Mouse (Mus musculus): ENCODE data around the gene Cpsf2. TPM values are rescaled to one million over a fixed set of nuclear protein-coding genes. Genes with fewer than 3 reads are reported as not detected.

The Cpsf2 gene
- polyA plus RNA-seq, 1 experiment from 2014 or later: 28.6 TPM

DNA sequence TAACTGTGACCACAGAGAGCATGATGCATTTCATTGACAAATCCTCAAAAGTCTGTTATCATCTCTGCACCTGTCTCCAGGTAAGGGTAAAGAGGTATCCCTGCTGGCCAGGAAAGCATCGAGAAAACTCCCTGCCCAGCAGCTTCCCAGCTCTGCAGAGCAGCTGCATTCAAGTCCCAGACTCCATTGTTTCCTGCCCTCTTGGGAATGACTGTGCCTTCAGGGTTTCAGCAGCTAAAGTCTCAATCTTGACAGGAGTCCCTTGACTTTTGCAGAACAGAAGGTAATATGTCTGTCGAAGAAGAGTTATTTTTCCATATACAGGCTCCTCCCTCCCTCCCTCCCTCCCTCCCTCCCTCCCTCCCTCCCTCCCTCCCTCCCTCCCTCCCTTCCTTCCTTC, 65.9 kb downstream of the Cpsf2 start:
- Histone ChIP-seq H3K4me3 (no peak overlapping the region), H3K27ac (0 out of 2 replicates have a peak overlapping the region, but pooled peaks have one; percentile 35), H3K36me3 (no peaks in the 10 kb centered on the region), H3K4me1 (replicated peaks) (peaks cover 6% of the 10 kb centered on the region), H3K27me3 (ENCODE audit: insufficient read depth, poor library complexity, severe bottlenecking) (no peaks in the 10 kb centered on the region), H3K9me3 (no peaks in the 10 kb centered on the region)
- no peak for DNase-seq (ENCODE audit: low spot score)
- WGBS: 37% methylated on average over 2 of the region's 2 CpGs

DNA sequence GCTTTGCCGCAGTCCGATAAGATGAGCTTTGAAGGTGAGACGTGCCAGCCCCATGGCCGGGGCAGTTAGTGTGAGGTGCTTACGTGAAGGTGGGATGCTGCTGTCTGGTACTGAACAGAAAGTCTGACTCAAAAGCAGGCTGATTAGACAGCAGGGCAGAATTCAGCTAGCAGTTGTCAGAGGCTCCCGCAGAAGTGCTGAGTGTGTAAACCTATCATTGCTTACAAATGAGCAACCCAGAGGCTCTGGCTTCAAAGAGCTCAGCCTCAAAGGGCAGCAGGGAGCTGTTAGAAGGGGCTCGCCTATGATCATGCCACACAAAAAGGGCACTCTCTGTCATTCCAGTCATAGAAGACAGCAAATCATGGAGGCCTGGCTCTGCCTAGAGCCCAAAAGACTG, 66.5 kb downstream of the Cpsf2 start:
- Histone ChIP-seq H3K27me3 (ENCODE audit: insufficient read depth, poor library complexity, severe bottlenecking) (no peaks in the 10 kb centered on the region), H3K27ac (peak overlapping the region; percentile 23; the same call in 1 of the 2 replicates), H3K4me1 (replicated peaks) (peaks cover 6% of the 10 kb centered on the region), H3K9me3 (no peaks in the 10 kb centered on the region), H3K4me3 (no peak overlapping the region), H3K36me3 (no peaks in the 10 kb centered on the region)
- DNase-seq (ENCODE audit: low spot score): no peak
- WGBS: 75% methylated on average over 7 of the region's 7 CpGs

DNA sequence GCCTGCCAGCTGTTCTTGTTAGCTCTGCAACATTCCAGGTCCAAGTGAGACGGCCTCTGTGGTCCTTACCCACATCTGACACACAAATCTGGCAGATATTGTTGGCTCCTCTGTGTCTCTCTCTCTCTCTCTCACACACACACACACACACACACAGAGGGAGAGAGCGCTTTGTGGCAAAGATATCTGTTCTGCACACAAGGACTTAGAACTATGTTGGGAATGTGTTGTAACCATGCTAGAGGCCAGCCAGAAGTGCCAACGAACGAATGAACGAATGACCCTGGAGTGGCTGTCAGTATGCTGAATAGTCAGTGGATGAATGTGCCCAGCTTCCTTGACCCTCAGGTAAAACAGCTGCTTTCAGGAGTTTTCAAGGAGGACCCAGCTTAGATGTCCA, 68.1 kb downstream of the Cpsf2 start:
- no peak overlapping the region for H3K27ac ChIP-seq
- no peak for DNase-seq (ENCODE audit: low spot score)
- no peak overlapping the region for H3K4me3 ChIP-seq
- no peaks in the 10 kb centered on the region for H3K36me3 ChIP-seq
- no peaks in the 10 kb centered on the region for H3K9me3 ChIP-seq
- 87% methylated on average over 5 of the region's 5 CpGs for WGBS
- H3K4me1 ChIP-seq (replicated peaks): peaks cover 6% of the 10 kb centered on the region
- no peaks in the 10 kb centered on the region for H3K27me3 ChIP-seq (ENCODE audit: insufficient read depth, poor library complexity, severe bottlenecking)

DNA sequence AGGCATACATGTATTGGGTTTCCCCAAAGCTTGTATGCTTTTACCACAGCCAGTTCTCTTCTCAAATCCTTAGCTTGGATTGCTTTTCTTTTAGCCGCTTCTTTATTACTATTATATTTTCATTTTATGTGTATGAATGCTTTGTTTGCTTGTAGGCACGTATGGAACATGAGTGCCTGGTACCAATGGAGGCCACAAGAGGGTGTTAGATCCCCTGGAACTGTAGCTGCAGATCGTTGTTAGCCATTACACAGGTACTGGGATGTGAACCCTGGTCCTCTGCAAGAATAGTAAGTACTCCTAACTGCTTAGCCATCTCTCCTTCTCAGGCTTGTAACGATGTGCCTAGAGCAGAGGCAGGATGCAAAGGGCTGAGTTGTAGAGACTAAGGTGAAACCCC, 78.4 kb downstream of the Cpsf2 start:
- H3K4me3 ChIP-seq: no peak overlapping the region
- H3K27me3 ChIP-seq (ENCODE audit: insufficient read depth, poor library complexity, severe bottlenecking): no peaks in the 10 kb centered on the region
- no peak for DNase-seq (ENCODE audit: low spot score)
- no peak overlapping the region for H3K27ac ChIP-seq
- WGBS: 87% methylated on average over 4 of the region's 4 CpGs
- H3K9me3 ChIP-seq: no peaks in the 10 kb centered on the region
- peaks cover 18% of the 10 kb centered on the region for H3K4me1 ChIP-seq (replicated peaks)
- H3K36me3 ChIP-seq: no peaks in the 10 kb centered on the region

DNA sequence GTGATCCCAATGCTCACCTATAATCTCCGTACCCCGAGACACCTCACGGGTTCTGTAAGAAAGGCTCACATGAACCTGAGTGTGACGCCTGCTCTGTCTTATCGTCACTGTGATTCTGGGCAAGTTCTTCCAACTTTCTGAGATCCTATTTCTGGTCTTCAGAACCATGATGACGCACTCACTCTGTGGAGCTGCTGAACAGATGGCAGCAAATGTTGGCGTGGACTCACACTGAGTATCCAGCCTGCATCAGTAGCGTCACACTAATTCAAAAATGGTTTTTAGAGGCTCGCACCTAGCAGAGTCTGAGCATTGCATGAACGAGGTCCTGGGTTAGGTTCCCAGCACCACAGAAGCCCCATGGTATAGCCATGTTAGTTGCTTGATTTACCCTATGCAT, 80.0 kb downstream of the Cpsf2 start:
- Histone ChIP-seq H3K4me1 (replicated peaks) (peaks cover 19% of the 10 kb centered on the region), H3K27ac (no peak overlapping the region), H3K27me3 (ENCODE audit: insufficient read depth, poor library complexity, severe bottlenecking) (no peaks in the 10 kb centered on the region), H3K9me3 (no peaks in the 10 kb centered on the region), H3K4me3 (no peak overlapping the region), H3K36me3 (no peaks in the 10 kb centered on the region)
- WGBS: 94% methylated on average over 10 of the region's 10 CpGs
- DNase-seq (ENCODE audit: low spot score): no peak

Other genes with a start within 250 kb of the Cpsf2 start
- gene Fbln5, start 156.9 kb upstream of the Cpsf2 start, polyA plus RNA-seq (2016; fragmentation: Nextera tagmentation; extraction: Ambion mirVana): 12.4 and 13.4 TPM in 2 replicates
- gene Trip11, start 62.7 kb upstream of the Cpsf2 start, polyA plus RNA-seq (2016; fragmentation: Nextera tagmentation; extraction: Ambion mirVana): 16.4 and 18.2 TPM in 2 replicates
- 11.3 and 14.8 TPM in 2 replicates for gene Atxn3, start 17.7 kb upstream of the Cpsf2 start, polyA plus RNA-seq (2016; fragmentation: Nextera tagmentation; extraction: Ambion mirVana)
- gene Slc24a4, start 152.7 kb downstream of the Cpsf2 start, polyA plus RNA-seq (2016; fragmentation: Nextera tagmentation; extraction: Ambion mirVana): 0.14 and 0.65 TPM in 2 replicates

Data from hindbrain, embryonic 10.5 days (tissue).